Mouse (Mus musculus) bone marrow macrophage, adult 2 months (primary cell): Measurements from ENCODE around the gene Btbd9.

Experiments used
- CTCF ChIP-seq: IDR thresholded peaks from 2 replicates; pipeline ENCODE4 v1.5.1; 2012; ENCODE audit warnings: low read depth, mild to moderate bottlenecking, low read length, moderate library complexity
- POLR2A ChIP-seq: IDR thresholded peaks from 2 replicates; pipeline ENCODE4 v1.6.1; 2012; ENCODE audit warnings: mild to moderate bottlenecking, low read depth, low read length, borderline replicate concordance

GRCm38 (mm10) chr17:30242647-30243046 lies 333.6 kb downstream of the Btbd9 start:
- no peak for TF ChIP-seq POLR2A
- TF ChIP-seq CTCF: no peak
